Mouse (Mus musculus) embryonic facial prominence, embryonic 15.5 days (tissue): ENCODE data around the gene D17Wsu92e. TPM values are rescaled to one million over a fixed set of nuclear protein-coding genes. Genes with fewer than 3 reads are reported as not detected.
"Not testable (repeated sequence)": the region's sequence is repeated elsewhere in the genome, so short reads cannot be mapped to it uniquely, and the experiment has no call there.

Experiments
- ATAC-seq: fragments of 200-750 bp; cut with Nextera tagmentation; 2 replicates; pipeline ENCODE4 v1.8.0; 2017; ENCODE audit warnings: low read depth, moderate TSS enrichment; ENCODE audit not compliant: insufficient number of reproducible peaks, low FRiP score, low TSS enrichment
- H3K27ac ChIP-seq: fragments of 300-500 bp; sonication (generic); replicated peaks from 2 replicates; pipeline ENCODE4 v1.5.1; 2015; ENCODE audit warnings: mild to moderate bottlenecking, inconsistent platforms
- H3K27me3 ChIP-seq: fragments of 300-500 bp; sonication (generic); 2 replicates; pipeline ENCODE4 v1.6.1; 2015; ENCODE audit warnings: inconsistent platforms
- H3K36me3 ChIP-seq: fragments of 300-500 bp; sonication (generic); 2 replicates; pipeline ENCODE4 v1.6.1; 2015; ENCODE audit warnings: mild to moderate bottlenecking, inconsistent platforms
- H3K4me1 ChIP-seq: fragments of 300-500 bp; sonication (generic); 2 replicates; pipeline ENCODE4 v1.6.1; 2015; ENCODE audit warnings: inconsistent platforms
- H3K4me2 ChIP-seq: fragments of 300-500 bp; sonication (generic); replicated peaks from 2 replicates; pipeline ENCODE4 v1.6.1; 2015; ENCODE audit warnings: mild to moderate bottlenecking, inconsistent platforms
- H3K4me3 ChIP-seq: fragments of 300-500 bp; sonication (generic); replicated peaks from 2 replicates; pipeline ENCODE4 v1.5.1; 2015; ENCODE audit warnings: mild to moderate bottlenecking, inconsistent platforms
- H3K9ac ChIP-seq: fragments of 300-500 bp; sonication (generic); 2 replicates; pipeline ENCODE4 v1.6.1; 2015; ENCODE audit warnings: inconsistent platforms
- H3K9me3 ChIP-seq: fragments of 300-500 bp; sonication (generic); replicated peaks from 2 replicates; pipeline ENCODE4 v1.6.1; 2016; ENCODE audit warnings: inconsistent platforms
- WGBS: fragments of 180-500 bp; shearing (Covaris S2); methylation state at CpG from one replicate; pipeline ENCODE4 v1.1.7; 2015; 5-methylcytosine and 5-hydroxymethylcytosine counted together
- polyA plus RNA-seq: library from polyadenylated mRNA; unstranded; fragments of >200 nt; fragmentation: Nextera tagmentation; extraction: Ambion mirVana; gene quantifications from 2 replicates; pipeline ENCODE4 v1.2.1, GENCODE M21; 2015

D17Wsu92e gene
- polyA plus RNA-seq, 1 experiment from 2014 or later: 18.2 TPM

DNA sequence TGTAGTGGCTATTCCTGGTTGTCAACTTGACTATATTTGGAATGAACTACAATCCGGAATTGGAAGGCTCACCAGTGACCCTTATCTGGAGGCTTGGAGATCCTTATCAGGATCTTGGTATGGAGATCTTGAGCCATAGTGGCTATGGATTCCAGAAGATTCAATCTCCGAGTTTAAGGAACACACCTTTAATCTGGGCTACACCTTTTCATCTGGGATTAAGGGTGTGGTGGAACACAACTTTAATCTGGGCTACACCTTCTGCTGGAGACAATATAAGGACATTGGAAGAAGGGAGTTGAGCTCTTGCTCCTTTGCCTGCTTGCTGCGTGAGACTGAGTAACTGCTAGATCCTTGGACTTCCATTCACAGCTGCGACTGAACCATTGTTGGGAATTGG is 17.4 kb upstream of the D17Wsu92e start, which contains the start of gene Snrpc:
Snrpc (plus strand) TSS at position 301 of the 400 bp plus-strand sequence.
- H3K36me3 ChIP-seq, ATAC-seq, H3K4me1 ChIP-seq, H3K27ac ChIP-seq, H3K9me3 ChIP-seq, H3K9ac ChIP-seq, H3K4me2 ChIP-seq, H3K27me3 ChIP-seq: not testable (repeated sequence)
- WGBS: 79% methylated on average over 4 of the region's 4 CpGs
- peak within 1 kb of the TSS; percentile 77; the same call in 1 of the 2 replicates for H3K4me3 ChIP-seq

DNA sequence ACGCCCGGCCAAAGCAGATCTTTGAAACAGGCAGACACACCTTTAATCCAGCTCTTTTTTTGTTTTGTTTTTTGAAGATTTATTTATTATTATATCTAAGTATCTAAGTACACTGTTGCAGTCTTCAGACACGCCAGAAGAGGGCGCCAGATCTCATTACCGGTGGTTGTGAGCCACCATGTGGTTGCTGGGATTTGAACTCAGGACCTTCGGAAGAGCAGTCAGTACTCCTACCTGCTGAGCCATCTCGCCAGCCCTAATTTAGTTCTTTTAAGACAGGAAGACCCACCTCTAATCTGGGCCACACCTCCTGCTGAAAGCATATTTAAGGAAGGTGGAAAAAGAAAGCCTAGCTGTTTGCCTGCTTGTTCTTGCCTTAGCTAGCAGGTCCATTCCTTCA is 10.0 kb upstream of the D17Wsu92e start:
- H3K9ac ChIP-seq: no peak overlapping the region
- no peaks in the 10 kb centered on the region for H3K27me3 ChIP-seq
- H3K36me3 ChIP-seq: no peaks in the 10 kb centered on the region
- no peak overlapping the region for H3K27ac ChIP-seq
- H3K9me3 ChIP-seq: no peaks in the 10 kb centered on the region
- ATAC-seq: no peak
- no peak overlapping the region for H3K4me2 ChIP-seq
- WGBS: 49% methylated on average over 7 of the region's 7 CpGs
- no peak overlapping the region for H3K4me3 ChIP-seq
- H3K4me1 ChIP-seq: peaks cover 9% of the 10 kb centered on the region

DNA sequence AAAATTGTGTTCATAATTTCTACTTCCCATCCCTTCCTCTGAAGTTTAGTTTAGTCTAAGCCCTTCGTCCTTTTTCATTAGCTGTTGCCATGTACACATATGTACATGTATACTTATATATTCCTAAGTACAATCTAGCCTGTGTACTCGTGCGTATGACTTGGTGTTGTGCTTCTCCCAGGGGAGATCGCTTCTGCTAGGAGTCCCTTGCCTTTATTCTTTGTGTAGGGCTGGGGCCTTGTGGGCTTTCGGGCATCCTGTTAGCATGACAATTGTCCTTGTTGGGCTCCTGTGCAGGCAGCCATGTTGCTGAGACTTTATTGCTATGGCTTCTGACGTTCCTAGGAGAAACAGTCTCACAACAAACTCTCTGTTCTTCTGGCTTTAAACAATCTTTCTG is 7.1 kb upstream of the D17Wsu92e start:
- no peak overlapping the region for H3K27ac ChIP-seq
- no peak overlapping the region for H3K9ac ChIP-seq
- peaks cover 9% of the 10 kb centered on the region for H3K4me1 ChIP-seq
- no peak overlapping the region for H3K4me3 ChIP-seq
- 25% methylated on average over 6 of the region's 6 CpGs for WGBS
- no peaks in the 10 kb centered on the region for H3K27me3 ChIP-seq
- peak overlapping the region; percentile 19; the same call in 1 of the 2 replicates for H3K4me2 ChIP-seq
- ATAC-seq: no peak
- H3K36me3 ChIP-seq: no peaks in the 10 kb centered on the region
- no peaks in the 10 kb centered on the region for H3K9me3 ChIP-seq

DNA sequence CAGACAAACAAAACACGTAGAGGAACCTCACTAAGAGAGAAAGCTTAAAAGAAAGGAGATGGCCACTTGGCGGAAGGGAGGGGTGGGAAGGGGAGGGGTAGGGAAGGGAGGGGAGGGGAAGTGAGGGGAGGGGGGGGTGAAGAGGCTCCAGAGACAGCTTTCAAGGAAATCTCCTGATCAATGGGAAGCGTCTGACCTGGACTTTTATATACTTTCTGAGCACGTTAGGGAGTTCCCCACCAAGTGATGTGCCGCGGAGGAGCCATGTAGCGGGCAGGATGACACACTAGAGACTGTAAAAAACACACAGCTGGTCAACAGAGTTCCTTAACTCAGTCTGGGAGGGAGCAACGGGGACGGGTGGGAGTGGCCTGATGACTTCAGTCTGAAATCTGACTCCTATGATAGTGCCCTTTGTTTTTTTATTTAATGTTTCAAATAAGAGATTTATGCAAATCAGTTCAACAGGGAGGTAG is 6.5 kb upstream of the D17Wsu92e start:
- H3K9me3 ChIP-seq: no peaks in the 10 kb centered on the region
- H3K4me3 ChIP-seq: peak overlapping the region; percentile 43
- peaks cover 9% of the 10 kb centered on the region for H3K4me1 ChIP-seq
- 0 out of 2 replicates have a peak, but pooled peaks have one; percentile 22 for ATAC-seq
- H3K27ac ChIP-seq: peak overlapping the region; percentile 78; the same call in 1 of the 2 replicates
- no peaks in the 10 kb centered on the region for H3K27me3 ChIP-seq
- 3% methylated on average over 8 of the region's 9 CpGs for WGBS
- H3K4me2 ChIP-seq: peak overlapping the region; percentile 57
- H3K36me3 ChIP-seq: no peaks in the 10 kb centered on the region
- H3K9ac ChIP-seq: no peak overlapping the region

DNA sequence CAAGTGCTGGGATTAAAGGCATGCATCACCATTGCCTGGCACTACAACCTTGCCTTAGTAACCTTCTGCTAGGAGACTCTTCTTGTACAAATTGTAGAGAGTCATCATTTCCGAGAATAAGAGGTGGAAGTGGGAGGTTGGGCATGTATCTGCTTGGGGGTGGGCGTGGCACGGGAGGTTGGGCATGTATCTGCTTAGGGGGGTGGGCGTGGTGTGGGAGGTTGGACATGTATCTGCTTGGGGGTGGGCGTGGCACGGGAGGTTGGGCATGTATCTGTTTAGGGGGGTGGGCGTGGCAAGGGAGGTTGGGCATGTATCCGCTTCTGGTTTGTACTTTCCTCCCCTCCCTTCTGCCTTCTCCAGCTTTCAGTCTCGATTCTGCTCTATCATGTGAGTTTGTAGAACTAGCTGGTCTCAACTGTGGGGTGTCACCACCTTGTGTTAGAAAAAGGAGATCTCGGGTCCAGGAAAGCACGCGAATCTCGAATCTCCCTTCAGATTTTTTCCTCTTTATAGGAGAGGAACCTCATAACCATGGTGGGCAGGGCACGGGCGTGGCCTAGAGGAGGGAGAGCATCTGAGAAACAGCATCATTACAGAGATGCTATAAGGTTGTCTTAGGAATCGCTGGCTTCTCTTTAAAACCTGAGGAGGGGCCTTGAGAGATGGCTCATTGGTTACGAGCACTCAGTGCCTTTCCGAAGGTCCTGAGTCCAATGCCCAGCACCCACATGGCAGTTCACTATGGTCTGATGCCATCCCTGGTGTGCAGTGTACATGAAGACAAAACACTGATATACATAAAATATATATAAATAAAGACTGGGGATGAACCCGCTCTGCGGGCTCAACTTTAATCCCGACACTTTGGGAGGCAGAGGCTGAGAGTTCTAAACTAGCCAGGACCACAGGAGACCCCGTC is 5.8 kb upstream of the D17Wsu92e start:
- WGBS: 2% methylated on average over 22 of the region's 22 CpGs
- Histone ChIP-seq H3K27ac (peak overlapping the region; percentile 78; the same call in 1 of the 2 replicates), H3K36me3 (no peaks in the 10 kb centered on the region)

DNA sequence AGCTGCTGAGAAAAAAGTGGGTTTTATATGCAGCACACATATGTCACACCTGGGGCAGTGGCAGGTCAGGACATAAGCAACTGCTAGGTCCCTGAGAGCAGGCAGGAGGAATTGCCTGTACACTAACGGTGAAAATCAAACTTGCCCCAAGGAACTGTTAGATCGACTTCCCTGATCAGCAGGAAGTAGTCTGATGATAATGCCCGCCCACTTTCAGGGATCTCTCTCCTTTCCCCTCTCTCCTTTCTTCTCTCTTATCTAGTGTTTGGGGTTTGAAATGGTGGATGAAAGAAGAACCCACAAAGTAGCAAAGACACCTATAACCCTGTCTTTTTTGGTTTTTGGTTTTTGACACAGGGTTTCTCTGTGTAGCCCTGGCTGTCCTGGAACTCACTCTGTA is 5.1 kb upstream of the D17Wsu92e start:
- ATAC-seq: no peak
- Histone ChIP-seq H3K36me3 (no peaks in the 10 kb centered on the region), H3K27ac (no peak overlapping the region), H3K27me3 (no peaks in the 10 kb centered on the region), H3K9me3 (no peaks in the 10 kb centered on the region), H3K4me1 (peaks cover 18% of the 10 kb centered on the region), H3K4me3 (peak overlapping the region; percentile 43; the same call in 1 of the 2 replicates), H3K9ac (no peak overlapping the region), H3K4me2 (peak overlapping the region; percentile 57)
- 36% methylated on average over 3 of the region's 3 CpGs for WGBS

More for the DNA sequence above, 5.8 kb upstream of the D17Wsu92e start:
- peaks cover 13% of the 10 kb centered on the region for H3K4me1 ChIP-seq
- H3K9ac ChIP-seq: no peak overlapping the region
- H3K4me3 ChIP-seq: peak overlapping the region; percentile 43
- H3K4me2 ChIP-seq: peak overlapping the region; percentile 57
- ATAC-seq: peak; percentile 79
- no peaks in the 10 kb centered on the region for H3K9me3 ChIP-seq
- H3K27me3 ChIP-seq: no peaks in the 10 kb centered on the region

DNA sequence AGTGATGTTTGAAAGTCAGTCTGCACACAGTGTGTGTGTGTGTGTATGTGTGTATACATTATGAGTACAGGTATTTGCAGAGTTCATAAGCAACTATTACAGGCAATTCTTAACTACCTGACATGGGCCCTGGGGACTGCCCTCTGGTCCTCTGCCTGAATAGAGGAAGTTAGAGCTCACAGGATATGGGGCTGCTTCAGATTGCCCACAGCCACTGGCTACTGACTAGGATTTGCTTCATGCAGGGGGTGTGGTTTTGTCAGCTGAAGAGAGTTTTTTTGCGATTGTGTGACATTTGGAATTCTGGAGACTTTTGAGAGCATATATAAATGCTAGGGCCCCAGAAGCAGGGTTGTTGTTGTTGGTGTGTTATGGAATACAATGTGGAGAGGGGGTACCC is 4.5 kb upstream of the D17Wsu92e start:
- no peak for ATAC-seq
- H3K4me2 ChIP-seq: no peak overlapping the region
- no peak overlapping the region for H3K9ac ChIP-seq
- no peaks in the 10 kb centered on the region for H3K9me3 ChIP-seq
- H3K27ac ChIP-seq: no peak overlapping the region
- H3K4me1 ChIP-seq: peaks cover 18% of the 10 kb centered on the region
- H3K36me3 ChIP-seq: no peaks in the 10 kb centered on the region
- no peaks in the 10 kb centered on the region for H3K27me3 ChIP-seq
- 40% methylated on average over 1 of the region's 1 CpGs for whole genome bisulfite sequencing
- H3K4me3 ChIP-seq: no peak overlapping the region

DNA sequence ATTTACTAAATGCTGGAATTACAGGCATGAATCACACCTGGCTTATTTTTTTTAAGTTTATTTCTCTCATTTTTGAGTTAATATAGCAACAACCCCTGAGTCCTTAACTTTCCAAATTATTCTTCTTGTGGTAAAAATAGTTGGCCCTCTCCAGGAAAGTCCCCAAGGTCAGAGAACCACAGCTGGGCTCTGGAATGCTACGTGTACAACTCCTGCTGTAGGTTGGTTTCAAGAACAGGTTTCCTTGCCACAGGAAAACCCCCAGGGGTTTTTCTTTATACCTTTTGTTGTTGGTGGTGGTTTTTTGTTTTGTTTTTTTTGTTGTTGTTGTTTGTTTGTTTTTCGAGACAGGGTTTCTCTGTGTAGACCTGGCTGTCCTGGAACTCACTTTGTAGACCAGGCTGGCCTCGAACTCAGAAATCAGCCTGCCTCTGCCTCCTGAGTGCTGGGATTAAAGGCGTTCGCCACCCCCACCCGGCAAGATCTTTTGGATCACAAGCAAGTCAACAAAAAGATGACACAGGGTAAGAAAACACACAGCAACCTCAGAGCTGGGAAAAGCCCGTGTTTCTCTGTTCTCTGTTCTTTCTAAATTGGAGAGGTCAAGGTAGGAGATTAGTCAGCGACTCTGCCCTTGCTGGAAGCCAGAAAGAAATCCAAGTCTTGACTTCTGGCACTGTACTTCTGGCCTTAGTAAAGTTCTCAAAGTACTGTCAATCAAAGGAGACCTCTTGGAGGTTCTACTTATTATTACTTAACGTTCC is 2.9 kb upstream of the D17Wsu92e start:
- H3K4me1 ChIP-seq: peaks cover 30% of the 10 kb centered on the region
- no peak overlapping the region for H3K9ac ChIP-seq
- H3K27me3 ChIP-seq: no peaks in the 10 kb centered on the region
- ATAC-seq: no peak
- WGBS: 73% methylated on average over 9 of the region's 9 CpGs
- no peak overlapping the region for H3K4me2 ChIP-seq
- no peaks in the 10 kb centered on the region for H3K36me3 ChIP-seq
- H3K27ac ChIP-seq: no peak overlapping the region
- H3K9me3 ChIP-seq: no peaks in the 10 kb centered on the region
- no peak overlapping the region for H3K4me3 ChIP-seq

DNA sequence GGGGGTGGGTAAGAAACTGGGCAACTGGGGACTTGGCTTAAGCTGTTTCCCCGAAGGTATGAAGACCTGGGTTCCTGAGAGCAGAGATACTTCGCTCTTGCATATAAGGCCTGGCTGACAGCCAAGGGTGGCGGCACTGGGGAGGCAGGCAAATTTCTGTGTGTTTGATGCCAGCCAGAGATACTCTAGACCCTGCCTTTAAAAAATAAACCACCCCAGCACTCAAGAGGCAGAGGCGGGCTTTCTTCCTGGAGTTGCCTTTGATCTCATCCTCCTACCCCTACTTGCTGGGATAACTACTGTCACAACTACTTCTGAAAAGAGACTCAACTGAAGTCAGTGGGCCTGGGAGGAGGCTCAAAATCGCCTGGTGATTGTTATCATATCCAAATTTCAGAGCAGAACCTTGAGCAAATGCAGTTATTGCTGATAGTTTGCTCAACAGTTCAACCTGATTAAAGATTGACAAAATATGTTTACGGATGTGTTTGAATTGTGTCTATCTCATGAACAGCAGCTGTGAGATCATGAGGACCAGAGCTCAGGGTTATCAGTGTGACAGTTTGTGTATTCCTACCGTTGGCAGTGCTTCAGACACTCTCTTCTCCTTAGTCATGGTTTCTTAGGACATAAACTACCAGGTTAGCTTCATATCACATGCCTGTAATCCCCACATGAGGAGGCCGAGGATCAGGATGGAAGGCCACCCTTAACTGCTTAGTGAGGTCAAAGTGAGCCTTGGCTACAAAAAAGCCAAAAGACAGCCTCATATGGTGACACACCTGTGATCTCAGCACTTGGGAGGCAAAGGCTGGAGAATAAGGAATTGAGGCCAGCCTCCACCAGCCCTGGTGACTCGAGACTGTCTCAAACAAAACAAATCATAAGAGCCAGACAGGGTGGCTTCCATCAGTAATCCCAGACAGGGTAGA is 1.2 kb upstream of the D17Wsu92e start:
- WGBS: 51% methylated on average over 9 of the region's 9 CpGs
- no peaks in the 10 kb centered on the region for H3K9me3 ChIP-seq
- no peaks in the 10 kb centered on the region for H3K36me3 ChIP-seq
- peak overlapping the region; percentile 100; the same call in 1 of the 2 replicates for H3K4me3 ChIP-seq
- H3K9ac ChIP-seq: no peak overlapping the region
- H3K27me3 ChIP-seq: no peaks in the 10 kb centered on the region
- peaks cover 33% of the 10 kb centered on the region for H3K4me1 ChIP-seq
- H3K4me2 ChIP-seq: peak overlapping the region; percentile 73
- H3K27ac ChIP-seq: peak overlapping the region; percentile 89
- no peak for ATAC-seq

DNA sequence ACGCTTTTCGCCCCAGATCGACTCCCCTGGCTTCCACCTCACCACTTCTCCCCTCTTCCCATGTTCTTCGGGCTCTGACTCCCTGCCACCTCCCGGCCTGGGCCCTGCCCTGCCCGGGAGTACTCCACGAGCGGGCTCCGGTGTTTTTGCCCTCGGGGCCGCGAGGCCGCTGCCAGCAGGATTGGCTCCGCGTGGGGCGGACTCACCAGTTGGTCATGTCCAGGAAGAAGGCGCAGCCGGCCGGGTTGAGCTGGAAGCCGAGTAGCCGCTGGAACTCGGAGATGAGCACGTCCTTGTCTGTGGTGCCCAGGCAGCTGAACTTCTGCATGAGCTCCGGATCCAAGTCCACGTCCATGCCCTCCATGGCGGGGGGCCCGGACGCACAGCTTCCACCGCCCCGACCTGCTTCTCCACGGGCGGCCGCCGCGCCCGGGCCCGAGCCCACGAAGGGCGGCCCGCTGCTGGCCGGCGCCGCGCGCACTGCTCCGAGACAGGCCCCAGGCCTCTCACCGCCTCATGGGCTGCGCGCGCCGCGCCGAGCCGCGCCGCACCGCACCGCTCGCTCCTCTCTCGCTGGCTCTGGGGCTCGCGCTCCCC is 379 bp downstream of the D17Wsu92e start:
- under 1% methylated on average over 39 of the region's 62 CpGs for WGBS
- ATAC-seq: peak; percentile 84
- peak overlapping the region; percentile 94 for H3K9ac ChIP-seq
- H3K27me3 ChIP-seq: no peaks in the 10 kb centered on the region
- peak overlapping the region; percentile 100 for H3K4me3 ChIP-seq
- H3K4me2 ChIP-seq: peak overlapping the region; percentile 81
- peak overlapping the region; percentile 90 for H3K27ac ChIP-seq
- no peaks in the 10 kb centered on the region for H3K36me3 ChIP-seq
- no peaks in the 10 kb centered on the region for H3K9me3 ChIP-seq
- H3K4me1 ChIP-seq: peaks cover 34% of the 10 kb centered on the region
